Mouse (Mus musculus) gonadal fat pad, adult 2 months (tissue): ENCODE data around the gene Hadha. TPM values are rescaled to one million over a fixed set of nuclear protein-coding genes. Genes with fewer than 3 reads are reported as not detected.
A peak's percentile ranks its signal among the peaks of the same experiment; 100 is the strongest.

ENCODE experiments used
- DNase-seq: peaks from one replicate; pipeline ENCODE4 v3.0.0-alpha.2; 2012; ENCODE audit warnings: low read depth
- polyA plus RNA-seq: library from polyadenylated mRNA; depleted of rRNA; stranded (reverse); fragments of >200 nt; gene quantifications from 2 replicates; pipeline ENCODE4 v1.2.3, GENCODE M21; 2012; rRNA removed

Hadha gene
- polyA plus RNA-seq, result 67.2 and 74.1 TPM in 2 replicates

- DNase-seq, result no peak
These were observed at the start of gene Hadha, which contains the start of gene Hadhb for GRCm38 (mm10) chr5:30154474-30155394. TSS of gene Hadha (minus strand) at chr5:30155162. TSS of gene Hadhb (plus strand) at chr5:30155248.

DNA sequence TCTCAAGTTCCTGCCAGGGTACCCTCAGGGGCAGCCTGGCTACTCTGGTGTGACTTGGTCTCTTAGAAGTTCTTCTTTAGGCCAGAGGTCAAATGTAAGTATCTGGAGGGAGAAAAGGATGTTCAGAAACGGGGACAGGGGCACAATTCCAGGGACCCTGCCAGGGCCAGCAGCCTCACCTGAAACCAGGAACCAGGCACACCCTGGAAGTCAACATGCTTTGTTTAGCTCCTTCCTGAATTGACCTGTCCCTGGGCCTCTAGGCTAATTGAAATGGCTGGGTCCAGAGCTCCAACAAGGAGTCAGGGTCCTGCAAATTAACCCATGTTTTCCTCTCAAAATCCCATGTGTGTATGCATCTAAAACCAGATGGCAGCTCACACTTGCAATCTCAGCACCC lies 49.5 kb upstream of the Hadha start:
- no peak for DNase-seq

DNA sequence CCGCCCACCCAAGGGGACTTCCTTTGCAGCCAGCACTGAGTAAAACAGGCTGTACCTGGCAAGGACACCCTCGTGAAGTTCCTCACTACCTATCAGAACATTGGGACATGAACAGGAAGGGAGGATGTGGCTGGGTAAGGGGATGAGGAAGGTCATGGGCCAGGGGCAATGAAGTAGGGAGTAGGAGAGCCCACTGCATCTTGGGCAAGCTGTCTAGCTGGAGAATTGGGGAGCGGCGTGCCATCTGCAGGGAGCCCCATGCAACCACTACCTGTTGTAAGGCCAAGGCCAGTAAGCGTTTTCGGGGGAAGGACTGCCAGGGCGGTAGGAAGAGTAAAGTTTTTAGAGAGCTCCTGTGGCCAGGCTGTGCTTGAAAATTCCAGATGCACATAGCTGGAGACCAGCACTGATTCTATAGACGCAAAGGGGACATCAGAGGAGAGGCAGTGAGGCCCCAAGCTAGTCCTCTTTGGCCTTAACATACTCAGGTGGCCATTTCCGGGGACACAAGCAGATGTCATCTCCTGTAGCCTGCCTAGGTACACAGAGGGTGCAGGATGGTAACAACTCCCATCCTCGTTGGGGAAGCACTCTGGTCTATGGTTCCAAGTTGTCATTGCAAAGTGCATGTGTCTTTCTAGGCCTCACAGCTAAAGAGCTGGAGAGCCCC lies 48.4 kb upstream of the Hadha start:
- DNase-seq, result no peak

- DNase-seq, result no peak
These were observed 47.3 kb upstream of the Hadha start for GRCm38 (mm10) chr5:30202221-30202620.

GRCm38 (mm10) chr5:30201521-30201920 lies 46.6 kb upstream of the Hadha start:
- no peak for DNase-seq

- no peak for DNase-seq
These were observed 43.3 kb upstream of the Hadha start for GRCm38 (mm10) chr5:30198257-30198656.

GRCm38 (mm10) chr5:30195340-30195739 lies 40.4 kb upstream of the Hadha start:
- DNase-seq, result no peak

DNA sequence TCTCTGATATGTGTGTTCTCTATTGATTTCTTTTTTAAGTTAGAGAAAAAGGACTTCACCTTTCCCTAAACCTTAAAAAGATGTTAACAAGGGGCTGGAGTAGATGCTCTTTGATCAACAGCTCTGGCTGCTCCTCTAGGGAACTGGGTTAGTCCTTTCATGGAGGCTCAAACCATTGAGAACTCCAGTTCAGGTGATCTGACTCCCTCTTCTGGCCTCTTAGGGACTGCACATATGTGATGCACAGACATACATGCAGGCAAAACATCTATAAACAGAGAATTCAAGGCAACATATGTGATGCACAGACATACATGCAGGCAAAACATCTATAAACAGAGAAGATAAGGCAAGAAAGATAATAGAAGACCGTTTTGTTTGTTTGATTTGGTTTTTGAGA lies 37.5 kb upstream of the Hadha start:
- no peak for DNase-seq

DNA sequence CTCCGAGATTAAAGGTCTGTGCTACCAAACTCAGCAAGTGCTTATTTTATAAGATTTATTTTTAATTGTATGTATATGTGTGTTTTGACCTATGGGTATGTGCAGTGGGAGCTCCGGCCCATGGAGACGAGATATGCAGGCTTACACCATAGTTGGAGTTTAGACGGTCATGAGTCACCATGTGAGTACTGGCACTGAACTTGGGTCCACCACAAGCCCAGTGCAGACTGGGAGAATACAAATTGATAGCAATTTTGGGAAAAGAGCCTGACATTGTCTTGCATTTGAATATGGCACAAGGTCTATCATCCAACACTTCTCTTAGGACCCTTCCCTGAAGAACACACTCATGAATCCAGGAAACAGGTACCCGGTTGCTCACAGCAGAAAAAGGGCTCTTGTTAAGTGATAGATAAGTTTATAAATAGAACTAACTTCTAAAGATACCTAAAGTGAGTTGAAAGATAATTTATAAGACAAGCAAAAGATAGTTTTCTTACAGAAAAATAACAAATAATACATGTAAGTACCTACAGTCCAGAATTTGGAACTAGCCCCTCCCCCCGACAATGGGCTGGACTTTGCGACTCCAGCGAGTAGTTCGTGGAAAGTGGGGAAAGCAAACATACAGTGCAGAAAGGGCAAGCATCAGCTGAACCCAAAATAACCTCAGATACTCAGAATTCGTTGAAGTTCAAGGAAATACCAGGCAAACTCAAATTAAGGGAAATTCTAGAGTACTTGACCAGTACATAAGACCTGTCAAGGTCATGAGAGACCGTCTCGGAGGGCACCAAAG lies 32.9 kb upstream of the Hadha start:
- no peak for DNase-seq

- no peak for DNase-seq
These were observed 20.8 kb upstream of the Hadha start for GRCm38 (mm10) chr5:30175811-30176210.

GRCm38 (mm10) chr5:30172931-30173692 lies 18.1 kb upstream of the Hadha start:
- DNase-seq, result no peak

DNA sequence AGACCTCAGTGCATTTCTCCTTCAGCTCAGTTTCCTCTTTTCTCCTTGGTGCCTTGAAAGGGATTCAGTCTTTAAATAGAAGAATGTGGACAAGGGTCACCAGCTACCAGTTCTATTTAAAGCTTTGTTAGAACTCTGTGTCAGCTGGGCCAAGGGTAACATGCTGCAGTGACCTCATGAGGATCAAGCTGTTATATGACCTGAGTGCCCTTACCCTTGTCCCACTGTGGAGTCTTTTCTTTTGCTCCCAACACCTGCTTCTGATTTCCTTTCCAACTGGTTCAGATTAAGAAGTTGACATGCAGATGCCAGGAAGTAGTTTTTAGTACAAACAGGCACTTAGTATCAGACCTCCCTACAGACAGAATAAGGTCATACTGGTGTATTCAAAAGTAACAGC lies 17.2 kb upstream of the Hadha start:
- DNase-seq, result no peak

- peak; percentile 97 for DNase-seq
These were observed 15.5 kb upstream of the Hadha start for GRCm38 (mm10) chr5:30170303-30170940.

DNA sequence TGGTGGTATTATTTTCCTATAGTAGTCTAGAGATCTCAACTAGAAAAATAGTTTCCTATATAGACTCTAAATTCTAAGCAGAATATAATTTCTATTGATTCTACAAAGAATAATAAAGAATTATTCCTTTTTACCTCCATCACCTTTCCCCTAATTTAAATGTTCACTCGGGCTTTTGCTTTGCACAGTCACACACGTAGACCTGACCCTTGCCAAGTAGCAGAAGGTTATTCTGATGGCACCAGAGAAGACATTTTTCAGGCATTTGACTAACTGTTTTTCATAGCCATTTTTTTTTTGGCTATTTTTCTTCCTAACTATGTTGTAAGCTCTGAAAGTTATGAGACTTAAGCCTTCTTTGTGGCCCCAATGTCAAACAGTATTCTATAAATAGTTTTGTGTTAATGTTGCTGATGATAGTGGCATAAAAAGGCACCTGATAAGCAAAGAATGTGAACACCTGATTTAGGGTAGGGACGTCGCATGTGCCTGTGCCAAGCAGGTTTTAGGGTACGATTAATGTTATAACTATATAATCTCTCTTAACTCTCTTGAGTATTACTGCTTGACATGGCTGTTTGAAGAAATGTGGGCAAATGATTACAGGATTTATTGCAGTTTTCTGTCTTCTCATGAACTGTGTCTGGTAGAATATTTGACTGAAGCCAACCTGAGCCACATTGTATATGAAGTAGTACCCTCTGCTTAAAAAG lies 10.4 kb upstream of the Hadha start:
- DNase-seq, result no peak

- DNase-seq, result no peak
These were observed 7.4 kb upstream of the Hadha start for GRCm38 (mm10) chr5:30162339-30162738.

GRCm38 (mm10) chr5:30161836-30162235 lies 6.9 kb upstream of the Hadha start:
- no peak for DNase-seq

- no peak for DNase-seq
These were observed 4.6 kb upstream of the Hadha start for GRCm38 (mm10) chr5:30159601-30160000.

- DNase-seq, result no peak
These were observed 1.1 kb upstream of the Hadha start for GRCm38 (mm10) chr5:30155821-30156629.

- DNase-seq, result no peak
These were observed 432 bp upstream of the Hadha start for GRCm38 (mm10) chr5:30155395-30155792.
